Mouse (Mus musculus) ZHBTc4 (cell line): ENCODE measurements around the gene Olfr1174-ps.

Source experiments
- DNase-seq: peaks from one replicate; pipeline ENCODE4 v3.0.0-alpha.2; 2011; ENCODE audit warnings: low read depth, low spot score

The Olfr1174-ps gene

GRCm38 (mm10) chr2:88315035-88315434 lies at the start of gene Olfr1174-ps:
TSS of gene Olfr1174-ps (minus strand) at chr2:88315135.
- DNase-seq, result no peak

DNA sequence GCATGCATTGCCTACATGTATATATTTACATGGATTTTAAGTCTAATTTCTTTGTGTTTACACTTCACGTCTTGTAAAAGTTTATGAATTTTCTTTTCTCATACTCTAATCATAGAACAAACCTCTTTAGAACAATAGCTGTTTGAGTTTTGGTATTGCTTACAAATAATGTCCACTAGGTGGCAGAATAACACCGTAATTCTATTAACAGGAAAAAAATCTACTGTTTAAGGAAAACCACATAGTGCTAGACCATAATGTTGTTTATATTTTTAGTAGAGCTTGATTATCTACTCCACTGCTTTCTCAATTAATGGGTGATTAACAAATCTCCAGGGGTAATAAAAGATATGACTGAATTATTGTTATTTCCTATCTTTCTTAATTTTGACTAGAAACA lies 41.4 kb upstream of the Olfr1174-ps start:
- DNase-seq, result peak; percentile 35

DNA sequence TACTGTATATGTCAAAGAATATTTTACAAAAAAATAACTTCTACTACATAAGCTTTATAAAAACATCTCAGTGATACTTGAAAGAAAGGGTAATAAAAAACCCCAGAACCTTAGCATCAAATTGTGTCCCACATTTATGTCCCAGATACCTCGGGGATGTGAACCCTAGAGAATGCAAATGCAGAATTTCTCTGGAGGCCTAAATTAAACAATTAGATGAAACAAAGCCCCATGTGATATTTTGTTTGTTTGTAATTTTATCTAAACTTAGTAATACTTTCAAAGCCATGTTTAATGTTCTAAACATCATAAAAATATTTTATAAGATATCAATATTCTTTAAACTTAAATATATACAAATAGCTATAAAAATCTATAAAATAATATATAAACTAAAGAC lies 31.5 kb upstream of the Olfr1174-ps start, which contains the start of gene Olfr1177-ps:
Olfr1177-ps (minus strand) TSS at position 101 of the 400 bp plus-strand sequence.
- no peak for DNase-seq

DNA sequence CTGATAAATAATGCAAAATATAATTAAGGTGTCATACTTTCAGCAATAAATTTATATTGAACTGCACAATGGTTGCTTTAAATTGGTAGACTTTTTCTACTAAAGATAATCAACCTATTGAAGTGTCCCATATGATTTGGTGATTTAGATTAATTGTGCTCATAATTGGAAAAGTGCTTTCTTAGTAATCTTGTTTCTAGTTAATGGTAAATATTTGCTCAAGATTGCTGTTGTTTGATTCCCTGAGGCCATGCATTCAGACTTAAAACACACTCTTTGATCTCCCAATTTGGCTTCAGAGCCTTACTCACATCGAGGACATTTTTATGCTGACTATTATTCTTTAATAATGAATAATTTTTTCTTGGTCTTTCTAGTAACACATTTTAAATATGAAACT lies 21.5 kb upstream of the Olfr1174-ps start, which contains the start of gene Olfr1176:
Olfr1176 (plus strand) TSS at position 301 of the 400 bp plus-strand sequence.
- DNase-seq, result no peak

DNA sequence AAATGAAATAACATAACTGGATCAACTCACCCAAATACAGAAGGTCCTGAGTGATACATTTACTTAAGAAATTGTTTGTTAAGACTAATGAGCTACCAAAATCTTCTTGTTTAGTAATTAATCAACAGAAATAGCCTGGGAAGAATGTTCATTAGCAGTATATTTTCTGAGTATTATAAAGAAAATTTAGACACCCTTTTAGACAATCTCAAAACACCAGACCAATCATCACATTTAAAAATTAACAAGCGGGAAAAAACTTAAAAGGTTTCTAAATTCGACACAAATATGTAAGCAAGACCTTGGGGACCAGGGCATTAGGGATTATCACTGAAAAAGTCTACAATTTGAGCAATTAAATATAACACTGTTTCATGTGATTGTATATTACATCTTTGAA lies 12.2 kb upstream of the Olfr1174-ps start, which contains the start of gene Olfr1175-ps:
Olfr1175-ps (minus strand) TSS at position 101 of the 400 bp plus-strand sequence.
- no peak for DNase-seq

GRCm38 (mm10) chr2:88279775-88280174 lies 35.2 kb downstream of the Olfr1174-ps start, which contains the start of gene Olfr1173:
TSS of gene Olfr1173 (minus strand) at chr2:88279875.
- no peak for DNase-seq
